Mouse (Mus musculus) 416B (cell line): ENCODE data around the gene Lonrf2.
A peak's percentile ranks its signal among the peaks of the same experiment; 100 is the strongest.

Experiments used
- DNase-seq: peaks from one replicate; pipeline ENCODE4 v3.0.0; 2011; ENCODE audit warnings: low read depth

The Lonrf2 gene

GRCm38 (mm10) chr1:38767812-38768211 is 68.7 kb downstream of the Lonrf2 start:
- DNase-seq, result peak; percentile 89

GRCm38 (mm10) chr1:38766661-38767572 is 69.6 kb downstream of the Lonrf2 start:
- DNase-seq, result no peak

- no peak for DNase-seq
Observed at GRCm38 (mm10) chr1:38766254-38766653, 70.3 kb downstream of the Lonrf2 start.

GRCm38 (mm10) chr1:38763960-38764613 is 72.4 kb downstream of the Lonrf2 start:
- no peak for DNase-seq

GRCm38 (mm10) chr1:38760424-38760823 is 76.1 kb downstream of the Lonrf2 start:
- no peak for DNase-seq

GRCm38 (mm10) chr1:38757791-38758403 is 78.6 kb downstream of the Lonrf2 start:
- DNase-seq, result no peak

- DNase-seq, result no peak
Observed at GRCm38 (mm10) chr1:38743863-38744262, 92.6 kb downstream of the Lonrf2 start.
